Mouse (Mus musculus) MEL (cell line): ENCODE data around the gene Fryl. TPM values are rescaled to one million over a fixed set of nuclear protein-coding genes. Genes with fewer than 3 reads are reported as not detected.
A peak's percentile ranks its signal among the peaks of the same experiment; 100 is the strongest.

ENCODE experiments used
- DNase-seq: peaks from one replicate; pipeline ENCODE4 v3.0.0; 2011; ENCODE audit warnings: low read depth, low spot score
- H3K27ac ChIP-seq: 2 replicates; pipeline ENCODE4 v1.5.1; 2012; ENCODE audit warnings: low read depth, mild to moderate bottlenecking, control low read depth, low read length, moderate library complexity; ENCODE audit not compliant: control insufficient read depth
- H3K27me3 ChIP-seq, 2 experiments: fragments of 150-350 bp in 1 of 2; sonication (generic) in 1 of 2; 2 replicates each; pipeline ENCODE4 v1.6.1; 2012; ENCODE audit warnings: low read length in 2 of 2, mild to moderate bottlenecking in 2 of 2, improper control_type of control experiment in 1 of 2, moderate library complexity in 1 of 2; ENCODE audit not compliant: insufficient read depth in 2 of 2, control insufficient read depth in 1 of 2
- H3K36me3 ChIP-seq, 2 experiments: 2 replicates each; pipeline ENCODE4 v1.6.1; 2012 to 2014; ENCODE audit warnings: low read length in 2 of 2, improper control_type of control experiment in 1 of 2, inconsistent platforms in 1 of 2, mild to moderate bottlenecking in 1 of 2; ENCODE audit not compliant: insufficient read depth in 2 of 2, control insufficient read depth in 1 of 2
- H3K4me1 ChIP-seq, 2 experiments: fragments of 150-350 bp in 1 of 2; sonication (generic) in 1 of 2; 2 replicates each; pipeline ENCODE4 v1.6.1; 2012; ENCODE audit warnings: low read length in 2 of 2, improper control_type of control experiment in 1 of 2, mild to moderate bottlenecking in 1 of 2; ENCODE audit not compliant: insufficient read depth in 2 of 2, control insufficient read depth in 1 of 2
- H3K4me3 ChIP-seq, 2 experiments: fragments of 150-350 bp in 1 of 2; sonication (generic) in 1 of 2; 2 replicates each; pipeline ENCODE4 v1.5.1; 2012; ENCODE audit warnings: low read depth in 2 of 2, low read length in 2 of 2, mild to moderate bottlenecking in 2 of 2, moderate library complexity in 2 of 2, control low read depth in 1 of 2, improper control_type of control experiment in 1 of 2; ENCODE audit not compliant: control insufficient read depth in 1 of 2, insufficient read depth in 1 of 2
- H3K79me2 ChIP-seq: 2 replicates; pipeline ENCODE4 v1.6.1; 2012; ENCODE audit warnings: mild to moderate bottlenecking, low read length, moderate library complexity; ENCODE audit not compliant: control insufficient read depth, poor library complexity, insufficient read depth
- H3K9ac ChIP-seq: 2 replicates; pipeline ENCODE4 v1.6.1; 2012; ENCODE audit warnings: low read depth, mild to moderate bottlenecking, control low read depth, low read length, moderate library complexity; ENCODE audit not compliant: control insufficient read depth, poor library complexity, severe bottlenecking
- H3K9me3 ChIP-seq: fragments of 150-350 bp; sonication (generic); replicated peaks from 2 replicates; pipeline ENCODE4 v1.6.1; 2012; ENCODE audit warnings: mild to moderate bottlenecking, low read length, improper control_type of control experiment, moderate library complexity; ENCODE audit not compliant: insufficient read depth
- CTCF ChIP-seq, 3 experiments: IDR thresholded peaks in 2 of 3; conservative IDR thresholded peaks in 1 of 3; 2 replicates each; pipeline ENCODE4 v1.5.1; 2011 to 2012; ENCODE audit warnings: low read length in 3 of 3, low read depth in 2 of 3, mild to moderate bottlenecking in 2 of 3, improper control_type of control experiment in 1 of 3, inconsistent platforms in 1 of 3, mixed read lengths in 1 of 3, moderate library complexity in 1 of 3; ENCODE audit not compliant: control insufficient read depth in 1 of 3, insufficient read depth in 1 of 3, poor library complexity in 1 of 3, severe bottlenecking in 1 of 3
- GABPA ChIP-seq: IDR thresholded peaks from 2 replicates; pipeline ENCODE4 v1.6.1; 2012; ENCODE audit warnings: low read depth, mild to moderate bottlenecking, inconsistent platforms, low read length, improper control_type of control experiment, moderate library complexity
- HCFC1 ChIP-seq: IDR thresholded peaks from 2 replicates; pipeline ENCODE4 v1.6.1; 2012; ENCODE audit warnings: low read depth, mild to moderate bottlenecking, inconsistent platforms, low read length, improper control_type of control experiment, moderate library complexity
- JUND ChIP-seq: IDR thresholded peaks from 2 replicates; pipeline ENCODE4 v1.6.1; 2011; ENCODE audit warnings: low read depth, mild to moderate bottlenecking, improper control_type of control experiment, low read length
- MAX ChIP-seq: IDR thresholded peaks from 2 replicates; pipeline ENCODE4 v1.6.1; 2011; ENCODE audit warnings: low read length, improper control_type of control experiment
- MEF2A ChIP-seq: IDR thresholded peaks from 2 replicates; pipeline ENCODE4 v1.6.1; 2014; ENCODE audit warnings: low read depth, mild to moderate bottlenecking, inconsistent platforms, low read length, improper control_type of control experiment; ENCODE audit not compliant: poor library complexity, insufficient replicate concordance, severe bottlenecking; ENCODE audit errors: extremely low read depth
- MYC ChIP-seq: IDR thresholded peaks from 2 replicates; pipeline ENCODE4 v1.6.1; 2011; ENCODE audit warnings: low read depth, mild to moderate bottlenecking, low read length, improper control_type of control experiment, moderate library complexity
- POLR2AphosphoS2 ChIP-seq: IDR thresholded peaks from 2 replicates; pipeline ENCODE4 v1.6.1; 2011; ENCODE audit warnings: low read length, improper control_type of control experiment
- POLR2AphosphoS5 ChIP-seq: IDR thresholded peaks from 2 replicates; pipeline ENCODE4 v1.6.1; 2012; ENCODE audit warnings: low read depth, borderline replicate concordance, mild to moderate bottlenecking, inconsistent platforms, low read length, moderate library complexity, mixed read lengths
- RAD21 ChIP-seq: IDR thresholded peaks from 2 replicates; pipeline ENCODE4 v1.6.1; 2011; ENCODE audit warnings: mild to moderate bottlenecking, low read depth, low read length, improper control_type of control experiment
- SIN3A ChIP-seq: IDR thresholded peaks from 2 replicates; pipeline ENCODE4 v1.6.1; 2012; ENCODE audit warnings: low read length, improper control_type of control experiment, inconsistent platforms
- SMC3 ChIP-seq: IDR thresholded peaks from 2 replicates; pipeline ENCODE4 v1.6.1; 2011; ENCODE audit warnings: low read depth, low read length, improper control_type of control experiment
- TBP ChIP-seq: IDR thresholded peaks from 2 replicates; pipeline ENCODE4 v1.8.0; 2011; ENCODE audit warnings: low read depth, low read length, improper control_type of control experiment
- ZC3H11A ChIP-seq: IDR thresholded peaks from 2 replicates; pipeline ENCODE4 v1.6.1; 2012; ENCODE audit warnings: low read depth, mild to moderate bottlenecking, inconsistent platforms, low read length, improper control_type of control experiment
- ZMIZ1 ChIP-seq: IDR thresholded peaks from 2 replicates; pipeline ENCODE4 v1.6.1; 2012; ENCODE audit warnings: low read depth, mild to moderate bottlenecking, inconsistent platforms, low read length, improper control_type of control experiment, moderate library complexity
- polyA plus RNA-seq, 2 experiments: library from polyadenylated mRNA; stranded (reverse) in 1 of 2; unstranded in 1 of 2; fragments of >175 nt in 1 of 2; fragments of >200 nt in 1 of 2; gene quantifications; 2 replicates each; pipeline versions ENCODE4 v1.2.1 to v1.2.4; 2012; ENCODE audit warnings: low replicate concordance in 2 of 2, low read depth in 1 of 2; ENCODE audit not compliant: insufficient read length in 2 of 2, insufficient read depth in 1 of 2, missing spikeins in 1 of 2
- total RNA-seq: library from RNA; depleted of rRNA; stranded (reverse); fragments of 300-350 nt; gene quantifications from 2 replicates; pipeline ENCODE4 v1.2.3, GENCODE M21; 2012

Fryl gene
- total and polyA plus RNA-seq, 3 experiments, result 18.8 to 188 (median 39.7) TPM

DNA sequence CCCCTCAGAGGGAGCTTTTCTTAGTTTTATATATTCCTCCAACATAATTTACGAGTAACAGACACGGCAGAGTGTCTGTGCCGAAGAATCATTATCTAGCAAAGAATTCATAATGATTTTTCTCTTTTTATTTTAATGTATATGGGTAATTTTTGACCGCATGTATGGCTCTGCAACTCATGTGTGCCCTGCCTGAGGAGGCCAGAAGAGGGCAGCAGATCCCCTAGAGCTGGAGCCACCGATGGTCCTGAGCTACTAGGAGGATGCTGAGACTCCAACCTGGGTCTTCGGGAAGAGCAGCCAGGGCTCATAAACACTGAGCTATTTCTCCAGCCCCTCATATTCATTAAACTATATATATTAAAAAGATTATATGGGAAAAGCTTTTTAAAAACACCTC lies 200.0 kb downstream of the Fryl start:
- Histone ChIP-seq H3K9ac (no peak overlapping the region), H3K9me3 (no peaks in the 10 kb centered on the region), H3K36me3 (peaks cover 0 to 6% of the 10 kb centered on the region in 2 experiments; a peak in 2 of 4 replicates), H3K27me3 (no peaks in the 10 kb centered on the region), H3K79me2 (no peaks in the 10 kb centered on the region), H3K27ac (no peak overlapping the region), H3K4me3 (no peak overlapping the region), H3K4me1 (no peaks in the 10 kb centered on the region)
- DNase-seq, result peak; percentile 34
- TF ChIP-seq SMC3, result peak; percentile 73
- peak; percentile 60 to 78 (median 70) for TF ChIP-seq CTCF (IDR thresholded peaks at IDR 0.05 in 2 of 3, conservative IDR thresholded peaks at IDR 0.05 in 1 of 3; ENCODE audit: control insufficient read depth in 1 of 3, insufficient read depth in 1 of 3, low read depth in 2 of 3, low read length in 3 of 3, poor library complexity in 1 of 3, severe bottlenecking in 1 of 3)
- no peak for TF ChIP-seq HCFC1
- TF ChIP-seq ZC3H11A, result 0 out of 2 replicates have a peak, but pooled peaks have one; percentile 25
- peak; percentile 51 for TF ChIP-seq RAD21
- TF ChIP-seq ZMIZ1, result no peak

DNA sequence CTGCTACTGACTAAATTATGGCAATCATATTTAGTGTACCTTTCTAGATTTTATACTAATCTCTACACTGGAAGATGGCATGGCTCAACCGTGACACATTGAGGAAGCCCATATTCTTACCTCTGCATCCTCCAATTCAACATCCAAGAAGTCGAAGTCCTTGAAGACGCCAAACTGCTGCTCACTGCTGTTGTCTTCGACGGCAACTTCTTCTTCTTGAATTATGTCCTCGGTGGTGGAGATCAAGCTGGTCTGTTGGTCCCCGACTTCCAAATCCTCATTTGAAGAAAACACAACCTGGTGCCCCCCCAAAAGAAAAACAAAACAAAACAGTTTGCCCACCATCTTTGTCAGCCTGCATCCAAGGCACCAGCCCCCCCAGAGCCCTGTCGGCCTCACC lies 202.5 kb downstream of the Fryl start:
- Histone ChIP-seq H3K36me3 (peaks cover 0 to 8% of the 10 kb centered on the region in 2 experiments; a peak in 2 of 4 replicates), H3K9me3 (no peaks in the 10 kb centered on the region), H3K4me1 (no peaks in the 10 kb centered on the region), H3K27ac (no peak overlapping the region), H3K79me2 (no peaks in the 10 kb centered on the region), H3K4me3 (no peak overlapping the region), H3K27me3 (no peaks in the 10 kb centered on the region), H3K9ac (no peak overlapping the region)
- no peak for DNase-seq
- TF ChIP-seq JUND, result no peak
- TF ChIP-seq SIN3A, result no peak
- no peak for TF ChIP-seq RAD21
- no peak for TF ChIP-seq MAX
- no peak for TF ChIP-seq POLR2AphosphoS2
- TF ChIP-seq MEF2A, result no peak
- TF ChIP-seq GABPA, result no peak
- TF ChIP-seq MYC, result no peak
- TF ChIP-seq POLR2AphosphoS5, result no peak

DNA sequence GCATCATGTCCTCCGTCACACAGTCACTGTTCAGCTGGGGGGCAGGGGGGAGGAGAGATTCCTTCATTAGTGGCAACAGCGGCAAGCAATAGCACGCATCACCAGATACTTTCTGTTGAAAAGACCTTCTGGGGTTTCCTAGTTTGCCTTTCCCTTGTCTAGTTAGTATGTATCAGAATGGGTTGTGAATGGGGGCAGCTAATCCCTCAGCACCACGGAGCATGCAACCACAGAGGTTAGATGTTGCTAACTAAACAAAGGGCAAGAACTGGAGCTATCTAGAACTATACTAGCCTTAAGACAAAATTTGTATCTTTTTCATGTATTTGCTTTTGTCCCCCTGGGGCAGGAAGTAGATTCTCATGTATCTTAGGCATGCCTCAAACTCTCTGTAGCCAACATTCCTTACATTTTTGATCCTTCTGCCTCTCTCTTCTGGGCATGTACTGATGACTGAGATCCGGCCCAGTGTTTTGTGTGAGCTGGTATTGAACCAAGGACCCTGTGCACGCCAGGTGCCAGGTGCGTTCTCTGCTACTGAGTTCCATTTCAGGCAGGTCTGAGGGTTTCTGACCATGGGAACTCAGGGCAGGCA lies 208.7 kb downstream of the Fryl start:
- Histone ChIP-seq H3K79me2 (no peaks in the 10 kb centered on the region), H3K27me3 (no peaks in the 10 kb centered on the region), H3K27ac (no peak overlapping the region), H3K4me1 (no peaks in the 10 kb centered on the region), H3K36me3 (peaks cover 0 to 11% of the 10 kb centered on the region in 2 experiments; a peak in 2 of 4 replicates), H3K4me3 (no peak overlapping the region), H3K9ac (no peak overlapping the region), H3K9me3 (no peaks in the 10 kb centered on the region)
- DNase-seq, result no peak
- no peak for TF ChIP-seq TBP
